Mouse (Mus musculus): ENCODE results near the gene Edar.

DNA sequence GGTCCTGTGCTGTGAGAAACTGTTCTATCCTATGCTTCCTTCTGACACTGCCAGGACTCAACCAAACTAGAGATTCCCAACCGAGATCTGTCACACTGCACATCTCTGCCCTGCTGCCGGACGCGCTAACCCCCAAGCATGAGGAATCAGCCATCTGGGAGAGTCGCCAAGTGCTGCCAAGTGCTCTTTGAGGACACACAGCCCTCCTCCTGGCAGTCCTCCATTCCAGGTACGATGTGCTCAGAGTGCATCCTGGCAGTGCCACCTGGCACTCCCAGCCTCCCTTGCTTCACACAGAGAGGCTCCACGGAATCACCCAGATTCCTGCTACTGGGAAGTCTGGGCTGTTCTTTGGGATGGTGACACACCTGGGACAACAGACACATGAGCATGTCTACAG is 31.3 kb downstream of the Edar start:
- no peak for TF ChIP-seq CTCF (IDR thresholded peaks at IDR 0.05; ENCODE audit: low read depth)
- TF ChIP-seq EP300 (IDR thresholded peaks at IDR 0.05; ENCODE audit: low read depth): no peak

All from liver, embryonic 14.5 days (tissue).